Mouse (Mus musculus) forebrain, embryonic 15.5 days (tissue): Measurements from ENCODE around the gene Tnfaip6. TPM values are rescaled to one million over a fixed set of nuclear protein-coding genes. Genes with fewer than 3 reads are reported as not detected.

Experiments used
- ATAC-seq: fragments of 200-750 bp; cut with Nextera tagmentation; replicated peaks from 2 replicates; pipeline ENCODE4 v1.8.0; 2017; ENCODE audit warnings: mild to moderate bottlenecking, moderate TSS enrichment, moderate library complexity
- H3K27ac ChIP-seq: fragments of 300-500 bp; sonication (generic); replicated peaks from 2 replicates; pipeline ENCODE4 v1.5.1; 2015; ENCODE audit warnings: mild to moderate bottlenecking, inconsistent platforms
- H3K27me3 ChIP-seq: fragments of 300-500 bp; sonication (generic); 2 replicates; pipeline ENCODE4 v1.6.1; 2015; ENCODE audit warnings: inconsistent platforms
- H3K36me3 ChIP-seq: fragments of 300-500 bp; sonication (generic); 2 replicates; pipeline ENCODE4 v1.6.1; 2015; ENCODE audit warnings: mild to moderate bottlenecking, inconsistent platforms
- H3K4me1 ChIP-seq: fragments of 300-500 bp; sonication (generic); 2 replicates; pipeline ENCODE4 v1.6.1; 2015; ENCODE audit warnings: inconsistent platforms
- H3K4me2 ChIP-seq: fragments of 300-500 bp; sonication (generic); replicated peaks from 2 replicates; pipeline ENCODE4 v1.6.1; 2015; ENCODE audit warnings: mild to moderate bottlenecking, inconsistent platforms
- H3K4me3 ChIP-seq: fragments of 300-500 bp; sonication (generic); 2 replicates; pipeline ENCODE4 v1.5.1; 2015; ENCODE audit warnings: mild to moderate bottlenecking, inconsistent platforms
- H3K9ac ChIP-seq: fragments of 300-500 bp; sonication (generic); replicated peaks from 2 replicates; pipeline ENCODE4 v1.6.1; 2015; ENCODE audit warnings: mild to moderate bottlenecking, inconsistent platforms
- H3K9me3 ChIP-seq: fragments of 300-500 bp; sonication (generic); 2 replicates; pipeline ENCODE4 v1.6.1; 2016; ENCODE audit warnings: inconsistent platforms
- WGBS: fragments of 180-500 bp; shearing (Covaris S2); methylation state at CpG from one replicate; pipeline ENCODE4 v1.1.7; 2015; ENCODE audit warnings: mixed read lengths; 5-methylcytosine and 5-hydroxymethylcytosine counted together
- polyA plus RNA-seq: library from polyadenylated mRNA; unstranded; fragments of >200 nt; fragmentation: Nextera tagmentation; extraction: Ambion mirVana; gene quantifications from 2 replicates; pipeline ENCODE4 v1.2.1, GENCODE M21; 2015

Tnfaip6 gene
- polyA plus RNA-seq, 1 experiment from 2014 or later = 6.4 TPM

DNA sequence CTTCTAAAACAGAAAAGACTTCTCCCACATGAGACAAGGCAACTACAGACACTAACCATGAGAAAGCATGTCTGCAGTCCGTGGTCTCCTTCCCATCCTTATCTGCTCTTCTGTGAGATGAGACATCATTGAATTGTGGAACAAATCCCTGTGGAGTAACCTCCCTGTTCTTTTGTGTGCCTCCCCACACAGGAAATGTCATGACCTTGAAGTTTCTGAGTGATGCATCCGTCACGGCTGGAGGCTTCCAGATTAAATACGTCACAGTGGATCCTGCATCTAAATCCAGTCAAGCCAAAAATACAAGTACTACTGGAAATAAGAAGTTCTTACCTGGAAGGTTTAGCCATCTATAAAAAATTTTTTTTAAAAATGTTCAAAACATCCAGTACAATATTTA, 17.8 kb downstream of the Tnfaip6 start:
- Histone ChIP-seq H3K27me3 (no peaks in the 10 kb centered on the region), H3K36me3 (no peaks in the 10 kb centered on the region), H3K27ac (no peak overlapping the region), H3K9me3 (no peaks in the 10 kb centered on the region), H3K4me2 (no peak overlapping the region), H3K4me3 (no peak overlapping the region), H3K9ac (no peak overlapping the region), H3K4me1 (peaks cover 3% of the 10 kb centered on the region; the same call in 1 of the 2 replicates)
- no peak for ATAC-seq
- 69% methylated on average over 4 of the region's 4 CpGs for WGBS

DNA sequence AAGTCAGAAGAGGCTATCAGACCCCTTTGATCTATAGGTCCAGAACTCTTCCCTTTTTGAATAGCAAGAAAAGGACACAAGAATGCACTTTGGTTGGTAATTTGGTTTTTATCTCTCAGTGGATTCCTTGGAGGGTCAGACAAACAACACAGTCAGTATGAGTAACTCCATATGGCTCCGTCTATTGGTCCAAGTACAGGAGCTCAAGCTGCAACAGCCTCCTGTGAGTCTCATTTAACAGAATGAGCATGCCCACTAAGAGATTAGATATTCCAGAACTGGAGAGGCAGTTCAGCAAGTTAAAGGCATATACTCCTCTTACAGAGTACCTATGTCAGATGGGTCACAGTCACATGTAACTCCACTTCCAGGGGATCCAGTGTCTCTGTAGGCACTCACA, 19.3 kb downstream of the Tnfaip6 start:
- H3K27ac ChIP-seq = no peak overlapping the region
- peaks cover 3% of the 10 kb centered on the region; the same call in 1 of the 2 replicates for H3K4me1 ChIP-seq
- ATAC-seq = no peak
- H3K4me3 ChIP-seq = no peak overlapping the region
- no peak overlapping the region for H3K9ac ChIP-seq
- no peaks in the 10 kb centered on the region for H3K36me3 ChIP-seq
- no peaks in the 10 kb centered on the region for H3K27me3 ChIP-seq
- no peaks in the 10 kb centered on the region for H3K9me3 ChIP-seq
- 78% methylated on average over 1 of the region's 1 CpGs for WGBS
- no peak overlapping the region for H3K4me2 ChIP-seq

DNA sequence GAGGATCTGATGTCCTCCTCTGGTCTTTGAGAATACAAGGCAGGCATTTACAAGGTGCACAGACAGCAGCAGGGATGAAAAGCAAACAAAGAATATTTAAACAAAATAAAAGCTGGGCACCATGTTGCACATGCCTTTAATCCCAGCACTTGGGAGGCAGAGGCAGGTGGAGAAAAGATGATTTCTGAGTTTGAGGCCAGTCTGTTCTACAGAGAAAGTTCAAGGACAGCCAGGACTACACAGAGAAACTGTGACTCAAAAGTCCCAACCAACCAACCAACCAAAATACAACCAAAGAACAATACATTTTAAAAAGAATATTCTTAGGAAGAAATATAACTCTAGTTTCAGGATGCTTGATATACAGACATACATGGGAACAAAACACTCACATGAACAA, 19.9 kb downstream of the Tnfaip6 start:
- Histone ChIP-seq H3K4me2 (no peak overlapping the region), H3K9me3 (no peaks in the 10 kb centered on the region), H3K9ac (no peak overlapping the region), H3K36me3 (no peaks in the 10 kb centered on the region), H3K27ac (no peak overlapping the region), H3K27me3 (no peaks in the 10 kb centered on the region), H3K4me1 (peaks cover 3% of the 10 kb centered on the region; the same call in 1 of the 2 replicates), H3K4me3 (no peak overlapping the region)
- no peak for ATAC-seq

DNA sequence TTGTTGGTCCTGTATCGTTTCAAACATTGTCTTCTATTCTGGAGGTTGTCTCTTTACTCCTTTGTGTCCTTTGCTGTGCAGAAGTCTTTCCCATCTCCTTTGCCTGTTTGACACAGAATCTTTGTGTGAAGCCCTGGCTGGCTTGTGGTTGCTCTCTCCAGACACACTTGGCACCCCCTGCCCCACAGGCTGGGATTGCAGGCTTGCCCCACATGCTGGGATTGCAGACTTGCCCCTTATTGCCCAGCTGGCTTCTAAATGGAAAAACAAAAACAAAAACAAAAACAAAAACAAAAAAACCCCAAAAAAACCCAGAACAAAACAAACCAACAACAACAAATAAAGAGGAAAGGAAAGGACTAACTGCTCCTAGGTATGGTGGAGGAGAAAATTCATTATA, 30.8 kb downstream of the Tnfaip6 start:
- Histone ChIP-seq H3K27ac (no peak overlapping the region), H3K4me2 (no peak overlapping the region), H3K4me3 (no peak overlapping the region), H3K9ac (no peak overlapping the region), H3K9me3 (no peaks in the 10 kb centered on the region), H3K36me3 (no peaks in the 10 kb centered on the region), H3K4me1 (peaks cover 12% of the 10 kb centered on the region), H3K27me3 (no peaks in the 10 kb centered on the region)
- no peak for ATAC-seq
- WGBS = 69% methylated on average over 1 of the region's 1 CpGs

DNA sequence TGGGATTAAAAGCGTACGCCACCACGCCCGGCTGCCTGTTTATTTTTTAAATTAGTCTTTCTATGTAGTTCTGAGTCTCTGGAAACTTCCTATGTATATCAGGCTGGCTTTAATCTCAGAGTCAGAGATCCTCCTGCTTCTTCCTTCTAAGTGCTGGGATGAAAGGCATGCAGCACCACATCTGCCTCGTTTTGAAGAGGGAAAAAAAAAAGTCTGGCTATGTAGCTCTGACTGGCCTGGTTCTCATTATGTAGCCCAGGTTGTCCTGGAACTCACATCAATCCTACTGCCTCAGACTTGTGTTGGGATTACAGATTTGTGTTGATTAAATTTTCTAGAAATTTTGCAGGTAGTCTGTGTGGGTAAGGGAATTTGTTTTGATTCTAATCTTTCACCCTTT, 33.0 kb downstream of the Tnfaip6 start:
- no peak overlapping the region for H3K9ac ChIP-seq
- no peak overlapping the region for H3K4me2 ChIP-seq
- H3K36me3 ChIP-seq = 0 out of 2 replicates have a peak, but pooled peaks cover 3% of the 10 kb centered on the region
- H3K4me3 ChIP-seq = no peak overlapping the region
- no peaks in the 10 kb centered on the region for H3K9me3 ChIP-seq
- no peak overlapping the region for H3K27ac ChIP-seq
- no peaks in the 10 kb centered on the region for H3K27me3 ChIP-seq
- ATAC-seq = no peak
- peaks cover 27% of the 10 kb centered on the region for H3K4me1 ChIP-seq
- WGBS = 87% methylated on average over 5 of the region's 5 CpGs

DNA sequence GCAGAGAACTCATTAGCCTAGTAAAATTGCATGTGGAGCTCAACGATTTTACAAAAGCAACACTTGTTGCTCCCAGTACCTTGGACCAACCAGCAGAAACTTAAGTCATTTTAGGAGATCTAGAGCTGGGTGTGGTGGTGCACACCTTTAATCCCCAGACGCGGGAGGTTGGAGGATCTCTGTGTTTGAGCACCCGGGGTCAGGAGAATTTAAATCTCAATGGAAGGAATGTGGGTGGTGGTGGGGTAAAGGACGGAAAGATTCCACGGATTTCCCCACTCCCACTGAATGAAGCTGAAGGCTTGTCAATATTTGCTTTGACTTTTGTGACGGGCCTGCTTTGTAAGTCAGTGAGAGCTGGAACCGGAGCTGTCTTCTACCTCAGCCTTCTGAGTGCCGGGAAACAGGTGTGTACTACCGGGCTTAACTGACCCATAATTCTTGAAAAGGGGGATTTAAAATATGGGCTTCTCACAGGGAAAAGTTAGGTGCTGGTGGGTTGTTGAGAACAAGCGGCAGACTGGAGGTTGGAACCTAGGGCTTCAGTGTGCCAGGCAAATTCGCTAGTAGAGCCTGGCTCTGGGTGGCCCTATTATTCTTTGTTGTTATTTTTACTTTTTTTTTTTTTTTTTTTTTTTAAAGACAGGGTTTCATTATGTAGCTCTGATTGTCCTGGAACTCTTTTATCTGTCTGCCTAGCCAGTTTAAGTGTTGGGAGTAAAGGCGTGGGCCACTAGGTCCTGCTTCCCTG, 33.6 kb downstream of the Tnfaip6 start:
- ATAC-seq = no peak

DNA sequence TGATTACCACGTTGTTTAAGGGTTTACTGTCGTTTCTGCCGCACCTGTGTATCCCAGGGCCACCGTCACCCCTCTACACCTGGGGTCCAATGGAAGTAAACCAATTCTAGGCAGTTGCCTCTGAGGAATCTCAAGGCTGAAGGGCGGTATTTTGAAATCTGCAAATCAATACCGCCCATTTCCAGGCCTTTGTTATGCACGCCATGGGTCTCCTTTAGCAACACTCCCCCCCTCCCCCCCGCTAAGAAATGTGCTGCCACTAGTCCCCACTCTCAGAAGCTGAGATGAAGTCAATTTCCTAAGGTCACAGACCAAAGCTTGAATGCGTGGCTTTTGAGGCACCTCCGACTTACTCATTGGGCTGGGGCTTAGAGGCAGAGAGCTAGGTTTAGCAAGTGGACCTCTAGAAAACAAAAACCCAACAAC, 34.3 kb downstream of the Tnfaip6 start:
- Histone ChIP-seq H3K27ac (peak overlapping the region; percentile 77), H3K4me1 (peaks cover 27% of the 10 kb centered on the region), H3K9ac (peak overlapping the region; percentile 74), H3K9me3 (no peaks in the 10 kb centered on the region), H3K36me3 (peaks cover 9% of the 10 kb centered on the region; the same call in 1 of the 2 replicates), H3K4me2 (peak overlapping the region; percentile 66), H3K27me3 (no peaks in the 10 kb centered on the region), H3K4me3 (peak overlapping the region; percentile 75)
- peak; percentile 50 for ATAC-seq
- WGBS = 1% methylated on average over 10 of the region's 10 CpGs

More for the DNA sequence above, 33.6 kb downstream of the Tnfaip6 start:
- Histone ChIP-seq H3K4me1 (peaks cover 27% of the 10 kb centered on the region), H3K27me3 (no peaks in the 10 kb centered on the region), H3K27ac (no peak overlapping the region), H3K4me2 (peak overlapping the region; percentile 66), H3K9me3 (no peaks in the 10 kb centered on the region), H3K9ac (0 out of 2 replicates have a peak overlapping the region, but pooled peaks have one; percentile 74), H3K4me3 (peak overlapping the region; percentile 75; the same call in 1 of the 2 replicates), H3K36me3 (0 out of 2 replicates have a peak, but pooled peaks cover 7% of the 10 kb centered on the region)
- 28% methylated on average over 13 of the region's 13 CpGs for WGBS

DNA sequence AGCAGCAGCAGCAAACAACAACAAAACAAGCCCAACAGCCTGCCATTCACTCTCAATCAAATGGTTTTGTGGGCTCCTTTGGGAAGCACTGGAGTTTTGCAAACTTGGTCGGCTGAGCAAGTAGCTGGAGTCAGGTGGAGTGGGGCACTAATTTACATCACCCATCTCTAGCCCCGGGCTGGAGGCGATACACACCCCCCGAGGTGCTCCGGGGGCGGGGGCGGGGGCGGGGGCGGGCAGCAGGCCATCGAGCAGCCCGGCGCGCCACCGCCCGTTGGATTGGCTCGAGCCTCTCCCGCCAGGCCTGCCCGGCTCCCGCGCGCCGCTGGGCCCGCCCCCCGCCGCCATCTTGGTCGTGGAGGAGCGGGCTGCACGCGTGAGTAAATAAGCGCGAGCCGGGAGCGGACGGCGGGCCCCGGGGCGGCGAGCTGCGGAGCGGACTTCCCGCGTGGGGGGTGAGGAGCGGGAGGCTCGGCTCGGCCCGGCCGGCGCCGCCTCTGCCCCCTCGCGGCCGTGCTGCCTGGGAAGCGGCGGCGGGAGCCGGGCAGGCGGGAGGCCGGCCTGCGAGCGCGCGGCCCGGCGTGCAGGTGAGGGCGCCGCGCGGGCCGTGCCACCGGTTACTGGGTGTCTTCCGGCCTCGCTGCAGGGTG, 34.8 kb downstream of the Tnfaip6 start, which contains the start of gene Rif1:
Rif1 (plus strand) TSS at position 342 of the 650 bp plus-strand sequence.
- Histone ChIP-seq H3K4me1 (peaks cover 27% of the 10 kb centered on the region), H3K27ac (peak within 1 kb of the TSS; percentile 77), H3K36me3 (peaks cover 12% of the 10 kb centered on the region; the same call in 1 of the 2 replicates), H3K9me3 (no peaks in the 10 kb centered on the region), H3K27me3 (no peaks in the 10 kb centered on the region), H3K4me2 (peak within 1 kb of the TSS; percentile 66), H3K4me3 (peak within 1 kb of the TSS; percentile 75), H3K9ac (peak within 1 kb of the TSS; percentile 74)
- ATAC-seq = peak; percentile 96
- WGBS = under 1% methylated on average over 67 of the region's 72 CpGs

DNA sequence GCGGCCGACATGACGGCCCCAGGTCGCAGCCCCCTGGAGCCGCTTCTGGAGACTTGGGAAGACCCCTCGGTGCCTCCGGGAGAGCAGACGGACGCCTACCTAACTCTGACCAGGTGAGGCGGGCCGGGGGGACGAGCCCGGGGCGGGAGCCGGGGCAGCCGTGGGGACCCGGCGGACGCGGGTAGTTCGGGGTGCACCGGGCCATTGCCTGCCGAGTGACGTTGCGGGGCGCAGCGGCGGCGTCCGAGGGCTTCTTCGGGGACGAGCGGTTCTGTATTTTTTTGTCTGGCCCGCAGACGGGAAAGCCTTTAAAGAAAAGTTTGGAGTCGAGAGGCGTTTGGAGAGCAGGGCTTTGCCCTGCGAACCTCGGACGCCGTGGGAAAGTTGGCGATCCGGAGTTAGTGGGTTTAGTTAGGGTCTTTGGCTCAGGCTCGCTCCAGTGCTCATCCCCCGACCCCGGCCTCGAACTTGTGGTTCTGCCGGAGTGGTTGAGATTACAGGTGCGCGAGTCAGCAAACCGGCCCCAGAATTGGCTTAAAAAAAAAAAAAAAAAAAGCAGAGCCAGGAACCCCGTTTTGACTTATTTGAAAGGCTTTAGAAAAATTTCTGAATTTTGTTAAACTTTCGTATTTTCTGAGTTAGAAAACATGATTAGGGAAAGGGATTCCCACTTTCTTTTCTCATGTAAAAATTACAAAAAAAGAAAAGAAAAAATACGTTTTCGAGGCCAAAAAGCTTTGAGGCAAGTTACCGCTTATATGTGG, 35.5 kb downstream of the Tnfaip6 start:
- H3K36me3 ChIP-seq = peaks cover 12% of the 10 kb centered on the region; the same call in 1 of the 2 replicates
- H3K27me3 ChIP-seq = no peaks in the 10 kb centered on the region
- H3K4me3 ChIP-seq = peak overlapping the region; percentile 75
- no peaks in the 10 kb centered on the region for H3K9me3 ChIP-seq
- peaks cover 27% of the 10 kb centered on the region for H3K4me1 ChIP-seq
- 2% methylated on average over 56 of the region's 56 CpGs for WGBS
- H3K27ac ChIP-seq = peak overlapping the region; percentile 77
- peak overlapping the region; percentile 74 for H3K9ac ChIP-seq
- H3K4me2 ChIP-seq = peak overlapping the region; percentile 66
- peak; percentile 71 for ATAC-seq

DNA sequence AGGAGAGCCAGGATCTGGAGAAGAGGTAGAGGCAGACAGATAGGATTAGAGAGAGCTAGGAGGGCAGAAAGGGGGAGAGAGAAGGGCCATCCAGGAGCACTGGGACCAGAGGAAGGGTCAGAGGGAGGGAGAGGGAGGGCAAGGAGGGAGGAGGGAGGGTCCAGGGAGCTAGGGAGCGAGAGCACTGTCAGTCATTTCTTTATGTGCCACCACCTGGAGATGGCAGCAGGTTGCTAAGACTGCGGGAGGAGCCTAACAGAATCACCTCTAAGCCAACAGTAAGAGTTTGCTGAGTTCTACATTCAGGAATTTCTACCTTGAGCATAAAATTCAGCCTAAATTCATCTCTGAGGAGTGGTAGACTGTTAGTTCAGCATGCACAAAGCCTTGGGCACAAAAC, 40.9 kb downstream of the Tnfaip6 start:
- 90% methylated on average over 2 of the region's 2 CpGs for WGBS
- H3K4me3 ChIP-seq = no peak overlapping the region
- H3K4me1 ChIP-seq = peaks cover 15% of the 10 kb centered on the region
- H3K9ac ChIP-seq = no peak overlapping the region
- H3K36me3 ChIP-seq = peaks cover 32% of the 10 kb centered on the region; the same call in 1 of the 2 replicates
- no peaks in the 10 kb centered on the region for H3K27me3 ChIP-seq
- ATAC-seq = no peak
- no peak overlapping the region for H3K4me2 ChIP-seq
- H3K27ac ChIP-seq = no peak overlapping the region
- no peaks in the 10 kb centered on the region for H3K9me3 ChIP-seq

DNA sequence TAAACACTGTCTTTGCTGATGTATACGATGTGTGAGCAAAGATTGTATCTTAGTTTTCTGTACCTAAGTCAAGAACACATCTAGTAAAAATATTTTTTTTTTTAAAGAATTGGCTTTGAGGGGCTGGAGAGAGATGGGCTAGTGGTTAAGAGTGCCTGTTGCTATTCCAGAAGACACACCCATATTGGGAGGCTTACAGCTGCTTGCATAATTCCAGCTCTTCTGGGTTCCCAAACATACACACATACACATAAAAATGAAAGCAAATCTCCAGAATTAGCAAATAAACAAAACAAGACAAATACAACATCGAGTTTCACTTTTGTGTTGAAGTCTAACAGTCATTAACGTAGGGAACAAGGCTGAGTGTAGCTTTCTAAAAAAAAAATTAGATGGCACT, 46.2 kb downstream of the Tnfaip6 start:
- WGBS = 97% methylated on average over 3 of the region's 3 CpGs
- H3K36me3 ChIP-seq = peaks cover 40% of the 10 kb centered on the region
- H3K9me3 ChIP-seq = no peaks in the 10 kb centered on the region
- no peak for ATAC-seq
- no peak overlapping the region for H3K4me3 ChIP-seq
- H3K4me1 ChIP-seq = no peaks in the 10 kb centered on the region
- no peak overlapping the region for H3K4me2 ChIP-seq
- no peak overlapping the region for H3K9ac ChIP-seq
- no peaks in the 10 kb centered on the region for H3K27me3 ChIP-seq
- H3K27ac ChIP-seq = no peak overlapping the region

DNA sequence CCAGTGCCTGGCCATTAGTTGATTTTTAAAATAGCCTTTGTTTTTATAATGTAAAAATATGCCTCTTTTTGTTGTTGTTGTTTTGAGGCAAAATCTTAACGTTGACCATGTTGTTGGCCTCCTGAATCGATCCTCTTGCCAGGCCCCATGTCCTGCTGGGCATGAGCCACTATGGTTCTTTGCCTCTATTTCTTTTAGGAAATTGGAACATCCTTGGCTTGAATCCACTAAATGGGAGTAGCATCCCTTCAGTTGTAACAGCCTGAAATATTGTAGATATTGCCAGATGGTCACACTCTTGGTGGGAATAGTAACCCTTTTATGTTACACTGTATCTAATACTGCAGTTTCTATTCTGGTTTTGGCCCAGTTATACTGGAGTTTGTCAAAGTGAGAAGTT, 46.8 kb downstream of the Tnfaip6 start:
- H3K27ac ChIP-seq = no peak overlapping the region
- 85% methylated on average over 2 of the region's 2 CpGs for WGBS
- H3K4me1 ChIP-seq = no peaks in the 10 kb centered on the region
- H3K36me3 ChIP-seq = peaks cover 45% of the 10 kb centered on the region
- ATAC-seq = no peak
- H3K9me3 ChIP-seq = no peaks in the 10 kb centered on the region
- H3K4me3 ChIP-seq = no peak overlapping the region
- H3K4me2 ChIP-seq = no peak overlapping the region
- H3K9ac ChIP-seq = no peak overlapping the region
- H3K27me3 ChIP-seq = no peaks in the 10 kb centered on the region
